10 mouse cellular contexts compared by ENCODE assay signal in genomic region chr10:81435436-81435835, GRCm38 (mm10). TPM values are rescaled to one million over a fixed set of nuclear protein-coding genes. Genes with fewer than 3 reads are reported as not detected.
A peak's percentile ranks its signal among the peaks of the same experiment; 100 is the strongest.
DNase-seq lines count a peak whose midpoint lies in the region; ATAC-seq and TF ChIP-seq lines count a peak whose summit lies in the region.
"Had no signal": no experiment of that assay in that cellular context is flagged by ENCODE, and none has a peak within 500 bp of the region (broad histone marks: within the 10 kb centered on the region; RNA-seq: fewer than 3 reads in every experiment).

No protein-coding gene starts in this region.

- no peak overlapping the region for H3K4me2 ChIP-seq in hindbrain, embryonic 15.5 days
- H3K4me2 ChIP-seq in hindbrain, embryonic 11.5 days (replicated peaks; ENCODE audit: low read depth, low read length): no peak overlapping the region
- H3K4me2 ChIP-seq in forebrain, postnatal 0 days (ENCODE audit: low read depth): no peak overlapping the region
- no peak overlapping the region for H3K4me2 ChIP-seq in lung, embryonic 16.5 days (ENCODE audit: low read depth, low read length)
- H3K4me2 ChIP-seq in stomach, embryonic 15.5 days: no peak overlapping the region
- H3K4me2 ChIP-seq: embryonic facial prominence, embryonic 12.5 days; limb, embryonic 15.5 days had no signal

- no peaks in the 10 kb centered on the region for H3K27me3 ChIP-seq in hindbrain, embryonic 15.5 days
- H3K27me3 ChIP-seq in hindbrain, embryonic 11.5 days (ENCODE audit: control insufficient read depth, insufficient read depth, low read length): peaks cover 9% of the 10 kb centered on the region; the same call in 1 of the 2 replicates
- H3K27me3 ChIP-seq in forebrain, postnatal 0 days (ENCODE audit: insufficient read depth, low read length): no peaks in the 10 kb centered on the region
- no peaks in the 10 kb centered on the region for H3K27me3 ChIP-seq in lung, embryonic 16.5 days (ENCODE audit: control insufficient read depth, insufficient read depth, low read depth, low read length)
- no peaks in the 10 kb centered on the region for H3K27me3 ChIP-seq in stomach, embryonic 15.5 days (replicated peaks)
- H3K27me3 ChIP-seq: limb, embryonic 15.5 days had no signal

- H3K4me3 ChIP-seq in hindbrain, embryonic 15.5 days: no peak overlapping the region
- no peak overlapping the region for H3K4me3 ChIP-seq in hindbrain, embryonic 11.5 days (ENCODE audit: low read depth, low read length)
- H3K4me3 ChIP-seq in forebrain, postnatal 0 days (ENCODE audit: low read depth, low read length): no peak overlapping the region
- H3K4me3 ChIP-seq in lung, embryonic 16.5 days (ENCODE audit: low read length): no peak overlapping the region
- no peak overlapping the region for H3K4me3 ChIP-seq in stomach, embryonic 15.5 days (replicated peaks)
- H3K4me3 ChIP-seq: embryonic facial prominence, embryonic 12.5 days; limb, embryonic 15.5 days had no signal

- H3K4me1 ChIP-seq in hindbrain, embryonic 15.5 days (replicated peaks): peaks cover 33% of the 10 kb centered on the region
- no peaks in the 10 kb centered on the region for H3K4me1 ChIP-seq in hindbrain, embryonic 11.5 days (replicated peaks; ENCODE audit: control insufficient read depth, insufficient read depth, low read length)
- H3K4me1 ChIP-seq in forebrain, postnatal 0 days (ENCODE audit: insufficient read depth): peaks cover 12% of the 10 kb centered on the region; the same call in 1 of the 2 replicates
- H3K4me1 ChIP-seq in lung, embryonic 16.5 days (replicated peaks; ENCODE audit: control insufficient read depth, insufficient read depth, low read length): peaks cover 30% of the 10 kb centered on the region
- H3K4me1 ChIP-seq in stomach, embryonic 15.5 days: peaks cover 37% of the 10 kb centered on the region

- TF ChIP-seq CTCF in forebrain, postnatal 0 days (IDR thresholded peaks at IDR 0.05; ENCODE audit: low read depth): no peak

- DNase-seq in hindbrain, embryonic 11.5 days (ENCODE audit: low spot score): no peak
- peak; percentile 90 for DNase-seq in adrenal gland, postnatal 10 days
- peak; percentile 77 for DNase-seq in forebrain, postnatal 0 days
- peak; percentile 93 for DNase-seq in kidney, adult 8-10 months

- H3K27ac ChIP-seq in hindbrain, embryonic 15.5 days (replicated peaks): peak overlapping the region; percentile 66; the same call in 1 of the 2 replicates
- no peak overlapping the region for H3K27ac ChIP-seq in hindbrain, embryonic 11.5 days (ENCODE audit: low read depth, low read length)
- peak overlapping the region; percentile 21; the same call in 1 of the 2 replicates for H3K27ac ChIP-seq in forebrain, postnatal 0 days (ENCODE audit: low read depth, low read length)
- H3K27ac ChIP-seq in lung, embryonic 16.5 days (ENCODE audit: low read length): peak overlapping the region; percentile 16; the same call in 1 of the 2 replicates
- H3K27ac ChIP-seq in stomach, embryonic 15.5 days: peak overlapping the region; percentile 26; the same call in 1 of the 2 replicates
- H3K27ac ChIP-seq: embryonic facial prominence, embryonic 12.5 days; limb, embryonic 15.5 days had no signal

- H3K36me3 ChIP-seq in hindbrain, embryonic 15.5 days: no peaks in the 10 kb centered on the region
- no peaks in the 10 kb centered on the region for H3K36me3 ChIP-seq in hindbrain, embryonic 11.5 days (ENCODE audit: control insufficient read depth, insufficient read depth, low read length)
- no peaks in the 10 kb centered on the region for H3K36me3 ChIP-seq in forebrain, postnatal 0 days (ENCODE audit: insufficient read depth)
- H3K36me3 ChIP-seq in lung, embryonic 16.5 days (ENCODE audit: control insufficient read depth, insufficient read depth, low read length): no peaks in the 10 kb centered on the region
- H3K36me3 ChIP-seq in stomach, embryonic 15.5 days: no peaks in the 10 kb centered on the region
- H3K36me3 ChIP-seq: embryonic facial prominence, embryonic 12.5 days; limb, embryonic 15.5 days had no signal

- ATAC-seq in hindbrain, embryonic 15.5 days (ENCODE audit: low FRiP score, low read depth): no peak
- no peak for ATAC-seq in hindbrain, embryonic 11.5 days (ENCODE audit: low FRiP score)
- peak; percentile 26; the same call in 1 of the 2 replicates for ATAC-seq in forebrain, postnatal 0 days
- ATAC-seq in lung, embryonic 16.5 days (ENCODE audit: low read depth): no peak
- no peak for ATAC-seq in stomach, embryonic 15.5 days (ENCODE audit: insufficient read depth, low FRiP score, low read depth)
- no peak for ATAC-seq in erythroblast, adult 5-6 weeks (replicated peaks; ENCODE audit: low FRiP score, poor library complexity, severe bottlenecking)

- H3K9ac ChIP-seq in hindbrain, embryonic 15.5 days: no peak overlapping the region
- no peak overlapping the region for H3K9ac ChIP-seq in hindbrain, embryonic 11.5 days (ENCODE audit: low read depth, low read length)
- no peak overlapping the region for H3K9ac ChIP-seq in forebrain, postnatal 0 days
- H3K9ac ChIP-seq in lung, embryonic 16.5 days (ENCODE audit: low read length): peak overlapping the region; percentile 33; the same call in 1 of the 2 replicates
- no peak overlapping the region for H3K9ac ChIP-seq in stomach, embryonic 15.5 days
- H3K9ac ChIP-seq: embryonic facial prominence, embryonic 12.5 days; limb, embryonic 15.5 days had no signal

- no peaks in the 10 kb centered on the region for H3K9me3 ChIP-seq in hindbrain, embryonic 15.5 days
- H3K9me3 ChIP-seq in hindbrain, embryonic 11.5 days (ENCODE audit: control insufficient read depth, low read length): no peaks in the 10 kb centered on the region
- no peaks in the 10 kb centered on the region for H3K9me3 ChIP-seq in forebrain, postnatal 0 days (ENCODE audit: low read length)
- no peaks in the 10 kb centered on the region for H3K9me3 ChIP-seq in lung, embryonic 16.5 days (ENCODE audit: control insufficient read depth, low read length)
- no peaks in the 10 kb centered on the region for H3K9me3 ChIP-seq in stomach, embryonic 15.5 days
- H3K9me3 ChIP-seq: embryonic facial prominence, embryonic 12.5 days; limb, embryonic 15.5 days had no signal

- 59% methylated on average over 3 of the region's 3 CpGs for WGBS in hindbrain, embryonic 15.5 days
- WGBS in hindbrain, embryonic 11.5 days: 87% methylated on average over 3 of the region's 3 CpGs
- WGBS in forebrain, postnatal 0 days: 34% methylated on average over 3 of the region's 3 CpGs
- WGBS in lung, embryonic 16.5 days: 54% methylated on average over 3 of the region's 3 CpGs
- WGBS in stomach, embryonic 15.5 days: 70% methylated on average over 3 of the region's 3 CpGs

RNA-seq across cellular contexts. Expression of gene Nfic, which starts 20.0 kb away (rescaled TPM):
- polyA plus RNA-seq in hindbrain, embryonic 15.5 days (2015; fragmentation: Nextera tagmentation; extraction: Ambion mirVana): 26.6 and 28.0 TPM in 2 replicates
- 10.9 and 11.9 TPM in 2 replicates for polyA plus RNA-seq in hindbrain, embryonic 11.5 days (2014; fragmentation: Nextera tagmentation; extraction: Ambion mirVana)
- total RNA-seq in adrenal gland, postnatal 10 days (2021): 100 to 1,000 TPM in 1 of 2 experiments, 10 to 100 TPM in 1; 99.9 to 129 TPM
- total RNA-seq in forebrain, postnatal 0 days (2014; rRNA removed): 9.0 and 14.5 TPM in 2 replicates
- polyA plus RNA-seq in forebrain, postnatal 0 days (2015; fragmentation: Nextera tagmentation; extraction: Ambion mirVana): 14.8 and 23.1 TPM in 2 replicates
- polyA plus RNA-seq in lung, embryonic 16.5 days (2015; fragmentation: Nextera tagmentation; extraction: Ambion mirVana): 92.5 and 106 TPM in 2 replicates
- polyA plus RNA-seq in stomach, embryonic 15.5 days (2015; fragmentation: Nextera tagmentation; extraction: Ambion mirVana): 65.5 and 78.2 TPM in 2 replicates
- 13.4 and 23.8 TPM in 2 replicates for total RNA-seq in erythroblast, adult 5-6 weeks (2015; ENCODE audit: low replicate concordance)
- 0.84 and 8.2 TPM in 2 replicates for total RNA-seq in erythroblast, adult 5-6 weeks (2017; ENCODE audit: low replicate concordance)

RNA-seq across cellular contexts. Expression of gene Smim24, which starts 42.6 kb away (rescaled TPM):
- polyA plus RNA-seq in hindbrain, embryonic 15.5 days (2015; fragmentation: Nextera tagmentation; extraction: Ambion mirVana): 1.4 and 1.8 TPM in 2 replicates
- polyA plus RNA-seq in hindbrain, embryonic 11.5 days (2014; fragmentation: Nextera tagmentation; extraction: Ambion mirVana): 2.7 and 4.1 TPM in 2 replicates
- total RNA-seq in adrenal gland, postnatal 10 days (2021): 1 to 10 TPM; 1.2 to 1.6 TPM
- total RNA-seq in forebrain, postnatal 0 days (2014; rRNA removed): 0.77 and 1.3 TPM in 2 replicates
- polyA plus RNA-seq in forebrain, postnatal 0 days (2015; fragmentation: Nextera tagmentation; extraction: Ambion mirVana): 1.7 TPM in 2 replicates
- 7.9 and 9.0 TPM in 2 replicates for polyA plus RNA-seq in lung, embryonic 16.5 days (2015; fragmentation: Nextera tagmentation; extraction: Ambion mirVana)
- polyA plus RNA-seq in stomach, embryonic 15.5 days (2015; fragmentation: Nextera tagmentation; extraction: Ambion mirVana): 59.5 and 77.5 TPM in 2 replicates
- total RNA-seq in erythroblast, adult 5-6 weeks (2015; ENCODE audit: low replicate concordance): 5.4 TPM in 1 of 2 replicates, not detected in the other
- total RNA-seq in erythroblast, adult 5-6 weeks (2017; ENCODE audit: low replicate concordance): 1.8 and 3.8 TPM in 2 replicates

RNA-seq across cellular contexts. Expression of gene Gm48552, which starts 46.6 kb away (rescaled TPM):
- 2.1 and 2.7 TPM in 2 replicates for polyA plus RNA-seq in hindbrain, embryonic 15.5 days (2015; fragmentation: Nextera tagmentation; extraction: Ambion mirVana)
- polyA plus RNA-seq in hindbrain, embryonic 11.5 days (2014; fragmentation: Nextera tagmentation; extraction: Ambion mirVana): 0.49 and 1.0 TPM in 2 replicates
- total RNA-seq in adrenal gland, postnatal 10 days (2021): 1 to 10 TPM in 1 of 2 experiments, under 1 TPM in 1; 0.45 to 1.9 TPM
- 5.8 and 16.6 TPM in 2 replicates for total RNA-seq in forebrain, postnatal 0 days (2014; rRNA removed)
- 1.9 and 3.7 TPM in 2 replicates for polyA plus RNA-seq in forebrain, postnatal 0 days (2015; fragmentation: Nextera tagmentation; extraction: Ambion mirVana)
- 1.2 and 1.7 TPM in 2 replicates for polyA plus RNA-seq in lung, embryonic 16.5 days (2015; fragmentation: Nextera tagmentation; extraction: Ambion mirVana)
- polyA plus RNA-seq in stomach, embryonic 15.5 days (2015; fragmentation: Nextera tagmentation; extraction: Ambion mirVana): 0.41 and 1.4 TPM in 2 replicates
- total RNA-seq in erythroblast, adult 5-6 weeks (2015; ENCODE audit: low replicate concordance): not detected in 2 replicates
- 5.6 TPM in 1 of 2 replicates, not detected in the other for total RNA-seq in erythroblast, adult 5-6 weeks (2017; ENCODE audit: low replicate concordance)

RNA-seq across cellular contexts. Expression of gene Celf5, which starts 47.1 kb away (rescaled TPM):
- polyA plus RNA-seq in hindbrain, embryonic 15.5 days (2015; fragmentation: Nextera tagmentation; extraction: Ambion mirVana): 70.0 and 77.6 TPM in 2 replicates
- polyA plus RNA-seq in hindbrain, embryonic 11.5 days (2014; fragmentation: Nextera tagmentation; extraction: Ambion mirVana): 12.7 and 13.7 TPM in 2 replicates
- 1 to 10 TPM in 1 of 2 experiments, under 1 TPM in 1; 0.84 to 2.2 TPM for total RNA-seq in adrenal gland, postnatal 10 days (2021)
- 122 and 166 TPM in 2 replicates for total RNA-seq in forebrain, postnatal 0 days (2014; rRNA removed)
- 59.9 and 71.3 TPM in 2 replicates for polyA plus RNA-seq in forebrain, postnatal 0 days (2015; fragmentation: Nextera tagmentation; extraction: Ambion mirVana)
- 0.40 and 0.67 TPM in 2 replicates for polyA plus RNA-seq in lung, embryonic 16.5 days (2015; fragmentation: Nextera tagmentation; extraction: Ambion mirVana)
- polyA plus RNA-seq in stomach, embryonic 15.5 days (2015; fragmentation: Nextera tagmentation; extraction: Ambion mirVana): 1.7 and 1.8 TPM in 2 replicates
- total RNA-seq in erythroblast, adult 5-6 weeks (2015; ENCODE audit: low replicate concordance): not detected in 2 replicates
- total RNA-seq in erythroblast, adult 5-6 weeks (2017; ENCODE audit: low replicate concordance): 0.68 TPM in 1 of 2 replicates, not detected in the other

RNA-seq across cellular contexts. Expression of gene Gm48551, which starts 51.2 kb away (rescaled TPM):
- polyA plus RNA-seq in hindbrain, embryonic 15.5 days (2015; fragmentation: Nextera tagmentation; extraction: Ambion mirVana): 6.2 and 6.6 TPM in 2 replicates
- 2.2 and 3.2 TPM in 2 replicates for polyA plus RNA-seq in hindbrain, embryonic 11.5 days (2014; fragmentation: Nextera tagmentation; extraction: Ambion mirVana)
- 1 to 10 TPM; 1.1 to 1.6 TPM for total RNA-seq in adrenal gland, postnatal 10 days (2021)
- 2.5 and 3.3 TPM in 2 replicates for total RNA-seq in forebrain, postnatal 0 days (2014; rRNA removed)
- 5.0 and 7.3 TPM in 2 replicates for polyA plus RNA-seq in forebrain, postnatal 0 days (2015; fragmentation: Nextera tagmentation; extraction: Ambion mirVana)
- polyA plus RNA-seq in lung, embryonic 16.5 days (2015; fragmentation: Nextera tagmentation; extraction: Ambion mirVana): 3.0 and 3.1 TPM in 2 replicates
- 2.9 and 3.3 TPM in 2 replicates for polyA plus RNA-seq in stomach, embryonic 15.5 days (2015; fragmentation: Nextera tagmentation; extraction: Ambion mirVana)
- 2.5 and 3.7 TPM in 2 replicates for total RNA-seq in erythroblast, adult 5-6 weeks (2015; ENCODE audit: low replicate concordance)
- total RNA-seq in erythroblast, adult 5-6 weeks (2017; ENCODE audit: low replicate concordance): 1.3 TPM in 1 of 2 replicates, not detected in the other
